Mouse (Mus musculus) mammary gland, adult 2 months (tissue): ENCODE measurements around the gene 2310034C09Rik. TPM values are rescaled to one million over a fixed set of nuclear protein-coding genes. Genes with fewer than 3 reads are reported as not detected.

Experiments
- polyA plus RNA-seq: library from polyadenylated mRNA; depleted of rRNA; stranded (reverse); fragments of >200 nt; gene quantifications from 2 replicates; pipeline ENCODE4 v1.2.3, GENCODE M21; 2012; ENCODE audit warnings: low replicate concordance; rRNA removed

Gene 2310034C09Rik
- polyA plus RNA-seq, result not detected in 2 replicates

GRCm38 (mm10) chr16:88758547-88758946 is at the start of gene 2310034C09Rik:
TSS of gene 2310034C09Rik (plus strand) at chr16:88758847.

DNA sequence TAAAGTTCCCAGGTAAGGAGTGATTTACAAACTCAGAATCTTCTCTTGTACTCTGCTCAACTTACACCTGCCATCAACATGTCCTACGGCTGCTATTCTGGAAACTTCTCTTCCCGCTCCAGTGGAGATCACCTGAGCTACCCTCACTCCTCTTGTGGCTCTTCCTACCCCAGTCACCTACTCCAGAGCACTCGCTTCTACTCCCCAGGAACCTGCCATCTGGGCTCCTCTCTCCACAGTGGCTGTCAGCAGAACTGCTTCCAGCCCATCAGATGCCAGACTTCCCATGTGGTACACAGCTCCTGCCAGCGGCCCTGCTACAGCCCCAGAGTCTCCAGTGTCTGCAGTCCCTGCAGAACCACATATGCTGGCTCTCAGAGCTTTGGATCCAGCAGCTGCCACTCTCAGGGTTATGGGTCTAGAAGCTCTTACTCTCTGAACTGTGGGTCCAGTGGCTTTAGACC is 29.8 kb upstream of the 2310034C09Rik start, which contains the start of gene Krtap13-1:
Gene Krtap13-1 (plus strand): TSS at position 51 of the 464 bp plus-strand sequence.

GRCm38 (mm10) chr16:88751535-88751934 is 7.1 kb upstream of the 2310034C09Rik start, which contains the start of gene Krtap13:
TSS of gene Krtap13 (minus strand) at chr16:88751635.

DNA sequence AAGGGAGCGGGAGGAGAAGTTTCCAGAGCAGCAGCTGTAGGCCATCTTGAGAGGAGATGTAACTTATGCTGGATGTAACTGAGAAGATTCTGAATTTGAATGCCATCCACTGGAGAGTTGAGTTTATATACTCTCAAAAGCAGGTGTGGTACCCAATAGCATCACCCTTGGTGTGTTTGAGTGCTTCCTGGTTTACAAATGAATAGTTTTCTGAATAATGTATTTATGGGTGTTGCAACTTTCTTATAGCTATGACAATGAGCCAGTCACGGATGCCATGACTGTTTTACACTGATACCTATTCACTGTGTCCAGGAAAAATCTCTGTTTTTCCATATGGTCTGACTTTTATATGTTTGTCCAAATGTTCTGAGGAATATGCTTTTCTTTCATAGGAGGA is 15.5 kb downstream of the 2310034C09Rik start, which contains the start of gene 2310057N15Rik:
Gene 2310057N15Rik (minus strand): TSS at position 101 of the 400 bp plus-strand sequence.

DNA sequence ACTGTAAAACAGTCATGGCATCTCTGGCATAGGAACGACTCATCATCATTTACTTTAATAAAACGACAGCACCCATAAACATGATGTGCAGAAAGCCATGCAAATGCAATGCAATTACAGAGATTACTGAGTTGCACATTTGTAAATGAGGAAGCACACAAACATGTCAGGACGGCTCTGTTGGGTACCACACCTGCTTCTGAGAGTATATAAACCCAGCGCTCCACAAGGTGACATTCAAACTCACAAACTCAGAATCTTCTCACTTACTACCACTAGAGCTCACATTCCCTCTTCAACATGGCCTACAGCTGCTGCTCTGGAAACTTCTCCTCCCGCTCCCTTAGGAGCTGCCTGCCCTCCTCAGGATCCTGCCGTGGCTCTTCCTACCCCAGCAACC is 18.9 kb downstream of the 2310034C09Rik start, which contains the start of gene Gm5965:
Gene Gm5965 (plus strand): TSS at position 301 of the 400 bp plus-strand sequence.

Other genes with a start within 250 kb of the 2310034C09Rik start
- 2.8 and 4.9 TPM in 2 replicates for gene Cldn8, start 195.7 kb upstream of the 2310034C09Rik start, polyA plus RNA-seq
- gene Krtap24-1, start 146.6 kb upstream of the 2310034C09Rik start, polyA plus RNA-seq, result not detected in 2 replicates
- gene 2310079G19Rik, start 131.2 kb upstream of the 2310034C09Rik start, polyA plus RNA-seq, result not detected in 2 replicates
- gene Krtap26-1, start 111.1 kb upstream of the 2310034C09Rik start, polyA plus RNA-seq, result not detected in 2 replicates
- gene Krtap27-1, start 87.2 kb upstream of the 2310034C09Rik start, polyA plus RNA-seq, result not detected in 2 replicates
- gene 2310061N02Rik, start 50.9 kb upstream of the 2310034C09Rik start, polyA plus RNA-seq, result not detected in 2 replicates
- gene Krtap13-1, start 30.0 kb upstream of the 2310034C09Rik start, polyA plus RNA-seq, result not detected in 2 replicates
- gene Krtap13, start 7.2 kb upstream of the 2310034C09Rik start, polyA plus RNA-seq, result not detected in 2 replicates
- not detected in 2 replicates for gene 2310057N15Rik, start 15.4 kb downstream of the 2310034C09Rik start, polyA plus RNA-seq
- gene Gm5965, start 19.0 kb downstream of the 2310034C09Rik start, polyA plus RNA-seq, result not detected in 2 replicates
- not detected in 2 replicates for gene Gm20741, start 53.4 kb downstream of the 2310034C09Rik start, polyA plus RNA-seq
- not detected in 2 replicates for gene Krtap15, start 61.4 kb downstream of the 2310034C09Rik start, polyA plus RNA-seq
- gene Krtap14, start 67.3 kb downstream of the 2310034C09Rik start, polyA plus RNA-seq, result not detected in 2 replicates
- gene Krtap19-1, start 110.6 kb downstream of the 2310034C09Rik start, polyA plus RNA-seq, result not detected in 2 replicates
- not detected in 2 replicates for gene Krtap19-2, start 115.4 kb downstream of the 2310034C09Rik start, polyA plus RNA-seq
- gene Krtap19-3, start 119.2 kb downstream of the 2310034C09Rik start, polyA plus RNA-seq, result not detected in 2 replicates
- gene Krtap19-4, start 126.2 kb downstream of the 2310034C09Rik start, polyA plus RNA-seq, result not detected in 2 replicates
- gene Krtap19-5, start 137.6 kb downstream of the 2310034C09Rik start, polyA plus RNA-seq, result not detected in 2 replicates
- gene Krtap19-9b, start 173.4 kb downstream of the 2310034C09Rik start, polyA plus RNA-seq, result not detected in 2 replicates
- not detected in 2 replicates for gene Krtap16-3, start 204.0 kb downstream of the 2310034C09Rik start, polyA plus RNA-seq